Mouse (Mus musculus): ENCODE data around the gene Camta1. TPM values are rescaled to one million over a fixed set of nuclear protein-coding genes. Genes with fewer than 3 reads are reported as not detected.
A peak's percentile ranks its signal among the peaks of the same experiment; 100 is the strongest.

Camta1 gene
- polyA plus RNA-seq, 1 experiment from 2014 or later, result 61.9 TPM

- 33% methylated on average over 10 of the region's 10 CpGs for WGBS
These were observed 639.0 kb downstream of the Camta1 start for GRCm38 (mm10) chr4:151222635-151223034.

GRCm38 (mm10) chr4:151216553-151217292, 645.0 kb downstream of the Camta1 start:
- H3K4me1 ChIP-seq (replicated peaks; ENCODE audit: control insufficient read depth, insufficient read depth), result no peaks in the 10 kb centered on the region
- DNase-seq (ENCODE audit: low spot score), result no peak
- no peak for ATAC-seq (ENCODE audit: low FRiP score, low TSS enrichment)
- TF ChIP-seq CTCF (IDR thresholded peaks at IDR 0.05; ENCODE audit: low read depth) (peak; percentile 30), EP300 (optimal IDR thresholded peaks at IDR 0.05) (no peak)
- H3K4me2 ChIP-seq (replicated peaks; ENCODE audit: low read depth), result no peak overlapping the region
- H3K9ac ChIP-seq (ENCODE audit: low read length), result no peak overlapping the region
- H3K4me3 ChIP-seq (ENCODE audit: low read depth, low read length), result no peak overlapping the region
- 66% methylated on average over 15 of the region's 15 CpGs for WGBS
- H3K36me3 ChIP-seq (ENCODE audit: control insufficient read depth, insufficient read depth, low read length), result no peaks in the 10 kb centered on the region
- no peaks in the 10 kb centered on the region for H3K9me3 ChIP-seq (ENCODE audit: control insufficient read depth, low read length)
- H3K27me3 ChIP-seq (ENCODE audit: control insufficient read depth, insufficient read depth, low read length), result no peaks in the 10 kb centered on the region
- H3K27ac ChIP-seq (replicated peaks), result no peak overlapping the region

More at GRCm38 (mm10) chr4:151222635-151223034, 639.0 kb downstream of the Camta1 start:
- H3K27ac ChIP-seq (replicated peaks), result no peak overlapping the region
- H3K4me2 ChIP-seq (replicated peaks; ENCODE audit: low read depth), result no peak overlapping the region
- H3K36me3 ChIP-seq (ENCODE audit: control insufficient read depth, insufficient read depth, low read length), result no peaks in the 10 kb centered on the region
- H3K27me3 ChIP-seq (ENCODE audit: control insufficient read depth, insufficient read depth, low read length), result no peaks in the 10 kb centered on the region
- ATAC-seq (ENCODE audit: low FRiP score, low TSS enrichment) (no peak), DNase-seq (ENCODE audit: low spot score) (no peak)
- TF ChIP-seq CTCF (IDR thresholded peaks at IDR 0.05; ENCODE audit: low read depth) (no peak), EP300 (optimal IDR thresholded peaks at IDR 0.05) (no peak)
- no peak overlapping the region for H3K9ac ChIP-seq (ENCODE audit: low read length)
- no peaks in the 10 kb centered on the region for H3K4me1 ChIP-seq (replicated peaks; ENCODE audit: control insufficient read depth, insufficient read depth)
- H3K4me3 ChIP-seq (ENCODE audit: low read depth, low read length), result no peak overlapping the region
- no peaks in the 10 kb centered on the region for H3K9me3 ChIP-seq (ENCODE audit: control insufficient read depth, low read length)

GRCm38 (mm10) chr4:151215866-151216265, 645.8 kb downstream of the Camta1 start:
- H3K4me2 ChIP-seq (replicated peaks; ENCODE audit: low read depth), result no peak overlapping the region
- no peaks in the 10 kb centered on the region for H3K9me3 ChIP-seq (ENCODE audit: control insufficient read depth, low read length)
- no peaks in the 10 kb centered on the region for H3K36me3 ChIP-seq (ENCODE audit: control insufficient read depth, insufficient read depth, low read length)
- no peak for TF ChIP-seq CTCF (IDR thresholded peaks at IDR 0.05; ENCODE audit: low read depth)
- no peak for DNase-seq (ENCODE audit: low spot score)
- H3K27me3 ChIP-seq (ENCODE audit: control insufficient read depth, insufficient read depth, low read length), result no peaks in the 10 kb centered on the region
- ATAC-seq (ENCODE audit: low FRiP score, low TSS enrichment), result no peak
- H3K4me1 ChIP-seq (replicated peaks; ENCODE audit: control insufficient read depth, insufficient read depth), result no peaks in the 10 kb centered on the region
- no peak overlapping the region for H3K27ac ChIP-seq (replicated peaks)
- no peak overlapping the region for H3K9ac ChIP-seq (ENCODE audit: low read length)
- H3K4me3 ChIP-seq (ENCODE audit: low read depth, low read length), result no peak overlapping the region
- WGBS, result 54% methylated on average over 4 of the region's 4 CpGs

GRCm38 (mm10) chr4:151215179-151215578, 646.5 kb downstream of the Camta1 start:
- 60% methylated on average over 1 of the region's 1 CpGs for WGBS
- H3K4me2 ChIP-seq (replicated peaks; ENCODE audit: low read depth), result no peak overlapping the region
- H3K27ac ChIP-seq (replicated peaks), result no peak overlapping the region
- H3K36me3 ChIP-seq (ENCODE audit: control insufficient read depth, insufficient read depth, low read length), result no peaks in the 10 kb centered on the region
- no peaks in the 10 kb centered on the region for H3K4me1 ChIP-seq (replicated peaks; ENCODE audit: control insufficient read depth, insufficient read depth)
- no peaks in the 10 kb centered on the region for H3K9me3 ChIP-seq (ENCODE audit: control insufficient read depth, low read length)
- H3K4me3 ChIP-seq (ENCODE audit: low read depth, low read length), result no peak overlapping the region
- TF ChIP-seq EP300 (optimal IDR thresholded peaks at IDR 0.05) (no peak), CTCF (IDR thresholded peaks at IDR 0.05; ENCODE audit: low read depth) (peak; percentile 49)
- H3K9ac ChIP-seq (ENCODE audit: low read length), result no peak overlapping the region
- no peak for ATAC-seq (ENCODE audit: low FRiP score, low TSS enrichment)
- DNase-seq (ENCODE audit: low spot score), result no peak
- no peaks in the 10 kb centered on the region for H3K27me3 ChIP-seq (ENCODE audit: control insufficient read depth, insufficient read depth, low read length)

- no peak overlapping the region for H3K9ac ChIP-seq (ENCODE audit: low read length)
- H3K9me3 ChIP-seq (ENCODE audit: control insufficient read depth, low read length), result no peaks in the 10 kb centered on the region
- H3K4me1 ChIP-seq (replicated peaks; ENCODE audit: control insufficient read depth, insufficient read depth), result no peaks in the 10 kb centered on the region
- TF ChIP-seq EP300 (optimal IDR thresholded peaks at IDR 0.05) (no peak), CTCF (IDR thresholded peaks at IDR 0.05; ENCODE audit: low read depth) (no peak)
- no peak overlapping the region for H3K4me3 ChIP-seq (ENCODE audit: low read depth, low read length)
- H3K4me2 ChIP-seq (replicated peaks; ENCODE audit: low read depth), result no peak overlapping the region
- 55% methylated on average over 11 of the region's 11 CpGs for WGBS
- no peak for DNase-seq (ENCODE audit: low spot score)
- no peak overlapping the region for H3K27ac ChIP-seq (replicated peaks)
- H3K36me3 ChIP-seq (ENCODE audit: control insufficient read depth, insufficient read depth, low read length), result no peaks in the 10 kb centered on the region
- ATAC-seq (ENCODE audit: low FRiP score, low TSS enrichment), result no peak
- H3K27me3 ChIP-seq (ENCODE audit: control insufficient read depth, insufficient read depth, low read length), result no peaks in the 10 kb centered on the region
These were observed 648.2 kb downstream of the Camta1 start for GRCm38 (mm10) chr4:151213475-151213874.

GRCm38 (mm10) chr4:151211992-151212391, 649.7 kb downstream of the Camta1 start:
- H3K4me1 ChIP-seq (replicated peaks; ENCODE audit: control insufficient read depth, insufficient read depth), result no peaks in the 10 kb centered on the region
- H3K9ac ChIP-seq (ENCODE audit: low read length), result no peak overlapping the region
- TF ChIP-seq EP300 (optimal IDR thresholded peaks at IDR 0.05) (no peak), CTCF (IDR thresholded peaks at IDR 0.05; ENCODE audit: low read depth) (no peak)
- H3K4me3 ChIP-seq (ENCODE audit: low read depth, low read length), result no peak overlapping the region
- no peak for DNase-seq (ENCODE audit: low spot score)
- no peaks in the 10 kb centered on the region for H3K9me3 ChIP-seq (ENCODE audit: control insufficient read depth, low read length)
- no peak overlapping the region for H3K4me2 ChIP-seq (replicated peaks; ENCODE audit: low read depth)
- WGBS, result 70% methylated on average over 6 of the region's 6 CpGs
- H3K27me3 ChIP-seq (ENCODE audit: control insufficient read depth, insufficient read depth, low read length), result no peaks in the 10 kb centered on the region
- H3K36me3 ChIP-seq (ENCODE audit: control insufficient read depth, insufficient read depth, low read length), result no peaks in the 10 kb centered on the region
- no peak overlapping the region for H3K27ac ChIP-seq (replicated peaks)
- ATAC-seq (ENCODE audit: low FRiP score, low TSS enrichment), result no peak

Measured in stomach, postnatal 0 days (tissue).